Mouse (Mus musculus) G1E (cell line): ENCODE measurements around the gene Wnt10b.

Source experiments
- CTCF ChIP-seq: IDR thresholded peaks from 2 replicates; pipeline ENCODE4 v1.5.1; 2012; ENCODE audit warnings: low read depth, low read length, inconsistent platforms, mixed read lengths
- GATA2 ChIP-seq: IDR thresholded peaks from 2 replicates; pipeline ENCODE4 v1.6.1; 2012; ENCODE audit warnings: low read depth, low read length, inconsistent platforms, borderline replicate concordance
- POLR2AphosphoS5 ChIP-seq: IDR thresholded peaks from 2 replicates; pipeline ENCODE4 v1.6.1; 2012; ENCODE audit warnings: low read depth, low read length, inconsistent platforms; ENCODE audit not compliant: insufficient replicate concordance

DNA sequence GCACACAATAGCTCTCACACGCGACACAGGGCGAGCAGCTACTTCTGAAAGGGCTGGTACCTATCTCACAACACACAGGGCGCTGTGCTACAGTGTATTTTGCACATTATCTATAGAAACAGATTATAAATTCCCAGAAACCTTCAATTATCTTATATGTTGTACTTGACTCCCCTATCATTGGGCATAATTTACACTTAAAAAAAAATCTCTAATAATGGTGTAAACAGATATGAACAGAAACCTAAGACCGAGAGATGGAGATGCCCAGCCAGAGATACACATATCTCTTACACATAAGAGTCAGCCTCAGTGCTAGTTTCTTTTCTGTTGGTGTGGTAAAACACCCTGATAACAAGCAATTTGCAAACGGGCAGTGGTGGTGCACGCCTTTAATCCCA is 49.7 kb upstream of the Wnt10b start:
- TF ChIP-seq POLR2AphosphoS5 = no peak
- TF ChIP-seq CTCF = no peak
- TF ChIP-seq GATA2 = no peak
